Comparison of ENCODE assay signal across 23 mouse cellular contexts in the genomic region with DNA sequence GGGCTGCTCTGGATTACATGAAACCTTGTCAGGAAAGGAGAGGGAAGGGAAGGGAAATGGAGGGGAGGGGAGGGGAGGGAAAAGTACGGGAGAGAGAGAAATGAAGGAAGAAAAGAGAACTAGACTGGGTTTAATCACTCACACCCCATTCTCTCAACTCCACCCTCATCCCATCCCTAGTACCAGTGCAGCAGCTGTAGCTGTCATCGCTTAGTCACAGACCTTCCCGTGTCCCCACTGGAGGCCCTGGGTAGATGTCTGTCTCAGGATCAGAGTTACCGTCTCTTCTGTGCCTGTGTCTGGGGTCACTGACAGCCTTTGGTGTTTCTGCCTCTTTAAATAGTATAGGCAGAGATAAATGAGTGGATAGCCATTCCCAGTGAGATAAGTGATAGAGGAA. TPM values are rescaled to one million over a fixed set of nuclear protein-coding genes. Genes with fewer than 3 reads are reported as not detected.
DNase-seq lines count a peak whose midpoint lies in the region; ATAC-seq and TF ChIP-seq lines count a peak whose summit lies in the region.
"Had no signal": no experiment of that assay in that cellular context is flagged by ENCODE, and none has a peak within 500 bp of the region (broad histone marks: within the 10 kb centered on the region; RNA-seq: fewer than 3 reads in every experiment).

No protein-coding gene starts in this region.

- H3K9me3 ChIP-seq in heart, embryonic 10.5 days = no peaks in the 10 kb centered on the region
- no peaks in the 10 kb centered on the region for H3K9me3 ChIP-seq in heart, embryonic 14.5 days (ENCODE audit: control insufficient read depth, low read length)
- H3K9me3 ChIP-seq in lung, embryonic 14.5 days (ENCODE audit: low read depth, low read length) = no peaks in the 10 kb centered on the region
- H3K9me3 ChIP-seq: embryonic facial prominence, embryonic 13.5 days; forebrain, embryonic 12.5 days; hindbrain, embryonic 12.5 days had no signal

- peaks cover 91% of the 10 kb centered on the region for H3K36me3 ChIP-seq in heart, embryonic 10.5 days
- H3K36me3 ChIP-seq in heart, embryonic 14.5 days (ENCODE audit: control insufficient read depth, insufficient read depth, low read length) = peaks cover 91% of the 10 kb centered on the region
- H3K36me3 ChIP-seq in lung, embryonic 14.5 days (ENCODE audit: insufficient read depth) = peaks cover 56% of the 10 kb centered on the region; the same call in 1 of the 2 replicates
- H3K36me3 ChIP-seq in myocyte (ENCODE audit: control insufficient read depth, insufficient read depth) = peaks cover 19% of the 10 kb centered on the region
- H3K36me3 ChIP-seq: forebrain, embryonic 12.5 days had no signal

- TF ChIP-seq CTCF in lung, embryonic 14.5 days (IDR thresholded peaks at IDR 0.05; ENCODE audit: low read depth) = no peak

- no peak for DNase-seq in heart, embryonic 10.5 days (ENCODE audit: low spot score)
- DNase-seq in heart, adult 18-20 months = no peak
- DNase-seq in heart, adult 8-10 months (ENCODE audit: low spot score) = no peak
- peak; percentile 28 for DNase-seq in lung, embryonic 14.5 days
- no peak for DNase-seq in lung, postnatal 10 days
- DNase-seq: adrenal gland, postnatal 14 days; cerebellum, adult 18-20 months; cerebellum, adult 9-11 months; cerebellum, postnatal 36 days; kidney, adult 8-10 months had no signal

- 0 out of 2 replicates have a peak overlapping the region, but pooled peaks have one; percentile 9 for H3K4me3 ChIP-seq in heart, embryonic 10.5 days
- no peak overlapping the region for H3K4me3 ChIP-seq in heart, embryonic 14.5 days (ENCODE audit: control insufficient read depth in 1 of 2, insufficient read depth in 1 of 2, low read depth in 1 of 2, low read length in 2 of 2)
- H3K4me3 ChIP-seq in lung, embryonic 14.5 days (ENCODE audit: low read depth, low read length) = no peak overlapping the region
- no peak overlapping the region for H3K4me3 ChIP-seq in myocyte
- H3K4me3 ChIP-seq: embryonic facial prominence, embryonic 13.5 days; forebrain, embryonic 12.5 days; hindbrain, embryonic 12.5 days had no signal

- H3K4me2 ChIP-seq in heart, embryonic 14.5 days (ENCODE audit: low read length) = no peak overlapping the region
- no peak overlapping the region for H3K4me2 ChIP-seq in lung, embryonic 14.5 days
- no peak overlapping the region for H3K4me2 ChIP-seq in myocyte (ENCODE audit: low read depth)
- H3K4me2 ChIP-seq: embryonic facial prominence, embryonic 13.5 days; forebrain, embryonic 12.5 days; hindbrain, embryonic 12.5 days had no signal

- 37% methylated on average over 4 of the region's 4 CpGs for WGBS in heart, embryonic 10.5 days
- WGBS in heart, embryonic 14.5 days = 5% methylated on average over 4 of the region's 4 CpGs
- WGBS in lung, embryonic 14.5 days = 33% methylated on average over 4 of the region's 4 CpGs

- peak; percentile 62 for ATAC-seq in heart, embryonic 14.5 days (ENCODE audit: insufficient number of reproducible peaks, insufficient read depth, low FRiP score, low read depth)
- ATAC-seq in lung, embryonic 14.5 days (ENCODE audit: insufficient read depth) = no peak; the same call in 1 of the 2 replicates
- ATAC-seq: activated CD4-positive, CD25-positive, alpha-beta regulatory T cell, adult 4 months; forebrain, embryonic 16.5 days; hindbrain, embryonic 16.5 days; inflammation-experienced regulatory T-cells, adult 6 months; intestine, postnatal 0 days; Patski had no signal

- no peak overlapping the region for H3ac ChIP-seq in myocyte (ENCODE audit: control insufficient read depth, insufficient read length)

- H3K9ac ChIP-seq in heart, embryonic 14.5 days (ENCODE audit: low read length) = no peak overlapping the region
- no peak overlapping the region for H3K9ac ChIP-seq in lung, embryonic 14.5 days
- H3K9ac ChIP-seq: embryonic facial prominence, embryonic 13.5 days; forebrain, embryonic 12.5 days; hindbrain, embryonic 12.5 days had no signal

- no peaks in the 10 kb centered on the region for H3K27me3 ChIP-seq in heart, embryonic 10.5 days (ENCODE audit: insufficient read depth, poor library complexity, severe bottlenecking)
- H3K27me3 ChIP-seq in heart, embryonic 14.5 days (ENCODE audit: control insufficient read depth, insufficient read depth, low read length) = no peaks in the 10 kb centered on the region
- H3K27me3 ChIP-seq in lung, embryonic 14.5 days (ENCODE audit: insufficient read depth, low read length) = no peaks in the 10 kb centered on the region
- no peaks in the 10 kb centered on the region for H3K27me3 ChIP-seq in myocyte (ENCODE audit: control insufficient read depth, insufficient read depth, insufficient read length)
- H3K27me3 ChIP-seq: CH12.LX; embryonic facial prominence, embryonic 13.5 days; forebrain, embryonic 12.5 days; hindbrain, embryonic 12.5 days; Patski had no signal

- peaks cover 58% of the 10 kb centered on the region for H3K4me1 ChIP-seq in heart, embryonic 10.5 days
- H3K4me1 ChIP-seq in heart, embryonic 14.5 days (ENCODE audit: control insufficient read depth in 2 of 2, insufficient read depth in 2 of 2, low read length in 2 of 2) = peaks cover 22 to 36% of the 10 kb centered on the region in 2 experiments
- no peaks in the 10 kb centered on the region for H3K4me1 ChIP-seq in lung, embryonic 14.5 days (ENCODE audit: insufficient read depth)

- no peaks in the 10 kb centered on the region for H3K79me2 ChIP-seq in myocyte (ENCODE audit: control insufficient read depth, insufficient read depth)

- TF ChIP-seq POLR2A in myocyte (IDR thresholded peaks at IDR 0.05; ENCODE audit: insufficient read length, low read depth) = no peak

- H3K27ac ChIP-seq in heart, embryonic 10.5 days = peak overlapping the region; percentile 84
- H3K27ac ChIP-seq in heart, embryonic 14.5 days (replicated peaks in 1 of 2; ENCODE audit: control insufficient read depth in 1 of 2, insufficient read depth in 1 of 2, low read depth in 2 of 2, low read length in 2 of 2) = peak overlapping the region; percentile 87 to 96
- peak overlapping the region; percentile 18; the same call in 1 of the 2 replicates for H3K27ac ChIP-seq in lung, embryonic 14.5 days (ENCODE audit: low read depth)
- H3K27ac ChIP-seq: embryonic facial prominence, embryonic 13.5 days; forebrain, embryonic 12.5 days; hindbrain, embryonic 12.5 days had no signal

TF ChIP-seq in myocyte, 11 proteins besides CTCF, POLR2A, EP300 and RAD21:
- TF ChIP-seq TCF12 (IDR thresholded peaks at IDR 0.05; ENCODE audit: insufficient read depth, poor library complexity, severe bottlenecking) (no peak), MYOD1 (IDR thresholded peaks at IDR 0.05; ENCODE audit: control insufficient read depth in 1 of 3, insufficient read length in 2 of 3, low read depth in 2 of 3) (peak in 1 of 3 experiments; percentile 78), MAX (IDR thresholded peaks at IDR 0.05; ENCODE audit: low read depth) (no peak), USF1 (IDR thresholded peaks at IDR 0.05; ENCODE audit: low read depth) (no peak), SRF (IDR thresholded peaks at IDR 0.05; ENCODE audit: control insufficient read depth, insufficient read length, low read depth) (no peak), TCF3 (IDR thresholded peaks at IDR 0.05; ENCODE audit: insufficient read length, low read depth) (no peak), POLR2AphosphoS2 (IDR thresholded peaks at IDR 0.05; ENCODE audit: insufficient read length, low read depth) (no peak), MYOG (IDR thresholded peaks at IDR 0.05; ENCODE audit: control insufficient read depth in 1 of 3, insufficient read depth in 1 of 3, insufficient read length in 2 of 3, low read depth in 2 of 3) (peak in 2 of 3 experiments; percentile 69 to 81), REST (IDR thresholded peaks at IDR 0.05; ENCODE audit: insufficient read depth, insufficient read length) (no peak), CEBPB (IDR thresholded peaks at IDR 0.05; ENCODE audit: insufficient read depth, poor library complexity, severe bottlenecking) (no peak), E2F4 (IDR thresholded peaks at IDR 0.05; ENCODE audit: insufficient read depth) (no peak)

RNA-seq across cellular contexts. Expression of gene Gmppa, which starts 27.5 kb away (rescaled TPM):
- polyA plus RNA-seq in heart, embryonic 10.5 days (2016; fragmentation: Nextera tagmentation; extraction: Ambion mirVana) = 73.4 and 75.4 TPM in 2 replicates
- 10 to 100 TPM; 34.5 to 38.2 TPM for total RNA-seq in heart, adult 18-20 months (2021)
- 53.3 and 71.9 TPM in 2 replicates for polyA plus RNA-seq in heart, embryonic 14.5 days (2014; fragmentation: Nextera tagmentation; extraction: Ambion mirVana)
- 10 to 100 TPM; 34.1 to 44.8 (median 40.8) TPM for total RNA-seq in heart, adult 8-10 months (2022)
- 61.2 and 67.3 TPM in 2 replicates for polyA plus RNA-seq in lung, embryonic 14.5 days (2014; fragmentation: Nextera tagmentation; extraction: Ambion mirVana)
- polyA plus RNA-seq in myocyte (2012; fragmentation: generic; extraction: Trizol) = 106 TPM

RNA-seq across cellular contexts. Expression of gene Speg, which starts 33.1 kb away (rescaled TPM):
- 77.9 and 80.0 TPM in 2 replicates for polyA plus RNA-seq in heart, embryonic 10.5 days (2016; fragmentation: Nextera tagmentation; extraction: Ambion mirVana)
- 100 to 1,000 TPM; 115 TPM for total RNA-seq in heart, adult 18-20 months (2021)
- polyA plus RNA-seq in heart, embryonic 14.5 days (2014; fragmentation: Nextera tagmentation; extraction: Ambion mirVana) = 52.4 and 53.4 TPM in 2 replicates
- total RNA-seq in heart, adult 8-10 months (2022) = 100 to 1,000 TPM; 131 to 145 (median 137) TPM
- polyA plus RNA-seq in lung, embryonic 14.5 days (2014; fragmentation: Nextera tagmentation; extraction: Ambion mirVana) = 40.1 and 44.7 TPM in 2 replicates
- 42.3 TPM for polyA plus RNA-seq in myocyte (2012; fragmentation: generic; extraction: Trizol)
- polyA plus RNA-seq: activated CD4-positive, CD25-positive, alpha-beta regulatory T cell, adult 4 months had no signal

RNA-seq across cellular contexts. Expression of gene Asic4, which starts 42.0 kb away (rescaled TPM):
- polyA plus RNA-seq in heart, embryonic 10.5 days (2016; fragmentation: Nextera tagmentation; extraction: Ambion mirVana) = 0.79 and 2.3 TPM in 2 replicates
- total RNA-seq in heart, adult 18-20 months (2021) = not detected
- 0.18 TPM in 1 of 2 replicates, not detected in the other for polyA plus RNA-seq in heart, embryonic 14.5 days (2014; fragmentation: Nextera tagmentation; extraction: Ambion mirVana)
- total RNA-seq in heart, adult 8-10 months (2022) = not detected
- polyA plus RNA-seq in lung, embryonic 14.5 days (2014; fragmentation: Nextera tagmentation; extraction: Ambion mirVana) = 0.12 and 0.18 TPM in 2 replicates
- polyA plus RNA-seq in myocyte (2012; fragmentation: generic; extraction: Trizol) = 0.28 TPM
- total RNA-seq: CH12.LX; gastrocnemius, adult 8-10 months had no signal
- polyA plus RNA-seq: activated CD4-positive, CD25-positive, alpha-beta regulatory T cell, adult 4 months; inflammation-experienced regulatory T-cells, adult 6 months had no signal

RNA-seq across cellular contexts. Expression of gene Des, which starts 48.1 kb away (rescaled TPM):
- 341 and 642 TPM in 2 replicates for polyA plus RNA-seq in heart, embryonic 10.5 days (2016; fragmentation: Nextera tagmentation; extraction: Ambion mirVana)
- total RNA-seq in heart, adult 18-20 months (2021) = 1,000 to 10,000 TPM; 1,347 to 1,386 TPM
- polyA plus RNA-seq in heart, embryonic 14.5 days (2014; fragmentation: Nextera tagmentation; extraction: Ambion mirVana) = 351 and 377 TPM in 2 replicates
- total RNA-seq in heart, adult 8-10 months (2022) = 1,000 to 10,000 TPM; 1,263 to 1,551 (median 1,367) TPM
- polyA plus RNA-seq in lung, embryonic 14.5 days (2014; fragmentation: Nextera tagmentation; extraction: Ambion mirVana) = 42.9 and 46.3 TPM in 2 replicates
- 2,193 TPM for polyA plus RNA-seq in myocyte (2012; fragmentation: generic; extraction: Trizol)
- polyA plus RNA-seq: activated CD4-positive, CD25-positive, alpha-beta regulatory T cell, adult 4 months had no signal

Comparison
In these comparisons a context has a peak if more than half of its experiments do, and no peak if none do; other contexts are left out.
1. H3K27ac ChIP-seq: peak in every context shown above with its lines; median percentile 92 in heart, embryonic 14.5 days; 84 in heart, embryonic 10.5 days; 18 in lung, embryonic 14.5 days.